Mouse (Mus musculus) layer of hippocampus, postnatal 36 days (tissue): ENCODE results near the gene Clasrp. TPM values are rescaled to one million over a fixed set of nuclear protein-coding genes. Genes with fewer than 3 reads are reported as not detected.

Experiments
- DNase-seq, 2 experiments: peaks; one replicate each; pipeline ENCODE4 v3.0.0; 2022
- total RNA-seq, 2 experiments: library from RNA; stranded (reverse); gene quantifications; 2 replicates each; pipeline ENCODE4 v1.2.3; 2021

The Clasrp gene
- 100 to 1,000 TPM in 1 of 2 experiments, 10 to 100 TPM in 1; 90.1 to 103 TPM for total RNA-seq

DNA sequence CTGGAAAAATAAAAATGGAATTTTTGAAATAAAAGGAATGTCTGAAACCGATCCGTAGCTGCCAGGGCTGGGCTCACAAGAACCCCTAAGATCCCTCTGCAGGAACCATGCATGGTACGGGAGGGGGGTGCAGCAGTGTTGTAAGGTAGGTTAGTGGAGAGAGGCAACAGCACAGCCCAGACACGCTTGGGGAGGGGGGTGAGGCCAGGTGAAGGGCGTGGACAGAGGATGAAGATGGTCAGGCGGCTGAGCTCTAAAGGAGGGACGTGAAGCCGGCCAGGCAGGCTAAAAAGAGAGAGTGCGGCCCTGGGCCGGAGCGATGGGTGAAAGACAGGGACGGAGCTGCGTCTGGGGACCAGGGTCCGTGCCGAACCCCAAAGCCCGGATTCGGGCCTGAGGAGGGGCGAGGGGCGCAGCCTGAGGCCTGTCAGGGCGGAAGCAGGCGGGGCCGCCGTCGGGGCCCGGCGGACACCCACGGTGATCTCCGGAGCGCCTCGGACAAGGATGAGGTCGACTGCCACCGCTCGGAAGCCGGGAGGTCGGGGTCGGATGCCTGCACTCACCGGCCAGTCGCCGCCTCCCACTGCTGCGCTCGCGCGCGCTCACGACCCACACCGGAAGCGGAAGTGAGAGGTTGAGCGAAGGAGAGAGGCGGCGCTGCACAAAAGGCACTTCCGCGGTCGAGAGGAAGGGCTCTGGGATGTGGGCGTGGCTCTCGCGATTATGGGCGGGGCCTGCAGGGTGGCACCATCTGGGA lies at the start of gene Clasrp:
Gene Clasrp, minus strand, starts transcription at position 638 of the 757 bp plus-strand sequence.
- peak; percentile 95 for DNase-seq

GRCm38 (mm10) chr7:19652614-19653013 lies 48.3 kb upstream of the Clasrp start:
- no peak for DNase-seq

DNA sequence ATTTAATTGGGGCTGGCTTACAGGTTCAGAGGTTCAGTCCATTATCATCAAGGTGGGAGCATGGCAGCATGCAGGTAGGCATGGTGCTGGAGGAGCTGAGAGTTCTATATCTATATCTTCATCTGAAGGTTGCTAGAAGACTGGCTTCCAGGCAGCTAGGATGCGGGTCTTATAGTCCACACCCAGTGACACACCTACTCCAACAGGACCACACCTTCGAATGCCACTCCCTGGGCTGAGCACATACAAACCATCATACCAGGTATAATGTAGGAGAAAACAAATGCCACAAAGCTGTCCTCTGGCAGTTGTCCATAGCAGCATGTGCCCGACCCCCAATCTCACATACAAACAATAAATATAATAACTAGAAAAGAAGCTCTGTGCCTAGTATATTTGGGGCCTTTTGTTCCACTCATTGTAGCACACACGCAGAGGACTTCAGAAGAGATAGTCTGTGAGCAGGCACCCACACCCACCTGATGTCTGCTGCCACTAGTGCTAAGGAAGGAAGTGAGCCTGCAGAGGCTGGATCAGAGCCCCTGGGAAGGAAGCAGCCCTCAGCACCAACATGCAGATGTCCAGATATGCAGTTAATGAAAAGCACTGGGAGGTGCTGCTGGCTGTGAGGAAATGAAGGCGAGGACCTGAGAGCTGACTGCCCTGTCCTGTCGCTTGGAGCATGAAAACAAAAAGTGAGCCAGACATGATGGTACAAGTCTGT lies 46.9 kb upstream of the Clasrp start:
- DNase-seq = no peak

DNA sequence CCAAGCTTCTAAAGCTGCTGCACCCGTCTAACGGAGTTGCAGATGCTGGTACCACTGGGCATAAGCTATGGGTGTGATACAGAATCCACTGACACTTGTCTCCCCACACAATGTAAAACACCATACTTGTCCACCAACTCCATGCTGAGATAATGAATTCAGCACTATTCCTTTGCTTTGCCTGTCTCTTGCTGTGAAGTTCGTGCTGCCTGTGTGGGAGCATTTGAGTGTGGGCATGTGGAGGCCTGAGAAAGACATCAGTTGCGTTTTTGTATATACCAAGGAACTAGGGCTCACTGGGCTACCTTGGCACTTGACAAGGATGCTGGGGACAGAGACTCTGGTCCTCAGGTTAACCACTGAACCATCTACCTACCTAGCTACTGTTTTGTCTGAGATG lies 36.9 kb upstream of the Clasrp start:
- DNase-seq = no peak

GRCm38 (mm10) chr7:19635074-19635827 lies 31.0 kb upstream of the Clasrp start:
- no peak for DNase-seq

- DNase-seq = no peak
These were observed 30.3 kb upstream of the Clasrp start for GRCm38 (mm10) chr7:19634591-19634990.

- DNase-seq = no peak
These were observed 29.6 kb upstream of the Clasrp start for GRCm38 (mm10) chr7:19633855-19634254.

DNA sequence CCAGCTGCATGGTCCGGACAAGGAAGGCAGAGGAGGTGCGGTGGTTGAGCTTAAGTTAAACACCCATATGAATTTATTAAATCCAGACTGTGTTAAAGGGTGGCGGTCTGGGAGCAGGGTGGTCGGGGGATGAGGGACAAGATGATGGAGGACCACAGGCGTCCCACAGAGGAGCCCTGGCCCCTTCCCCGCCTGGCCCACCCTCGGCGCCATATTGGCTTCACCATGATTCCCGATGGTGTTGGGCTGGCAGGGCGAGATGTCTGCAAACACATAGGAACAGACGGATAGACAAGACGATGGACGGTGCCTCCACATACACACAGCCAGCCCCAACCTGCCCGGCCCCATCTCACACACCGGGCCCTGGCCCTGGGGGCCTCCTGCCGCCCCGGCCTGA lies 28.9 kb upstream of the Clasrp start:
- DNase-seq = no peak

DNA sequence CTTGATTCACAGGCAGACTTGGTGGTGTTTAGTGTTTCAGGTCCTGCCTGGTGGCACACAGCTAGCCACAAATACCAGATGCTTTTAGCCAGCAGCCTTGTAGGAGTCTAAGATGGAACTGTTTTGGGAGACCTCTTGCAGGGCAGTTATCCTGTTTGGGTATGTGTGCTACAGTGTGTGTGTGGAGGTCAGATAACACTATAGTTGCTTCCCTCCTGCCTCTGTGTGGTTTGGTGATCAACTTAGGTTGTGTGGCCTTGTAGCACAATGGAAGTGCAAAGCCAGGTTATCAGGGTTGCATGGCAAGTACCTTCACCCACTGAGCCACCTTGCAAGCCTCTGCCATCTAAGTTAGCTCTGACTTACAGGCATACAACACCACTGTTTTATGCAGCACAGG lies 28.4 kb upstream of the Clasrp start:
- DNase-seq = no peak

- DNase-seq = no peak
These were observed 28.0 kb upstream of the Clasrp start for GRCm38 (mm10) chr7:19632275-19632674.

DNA sequence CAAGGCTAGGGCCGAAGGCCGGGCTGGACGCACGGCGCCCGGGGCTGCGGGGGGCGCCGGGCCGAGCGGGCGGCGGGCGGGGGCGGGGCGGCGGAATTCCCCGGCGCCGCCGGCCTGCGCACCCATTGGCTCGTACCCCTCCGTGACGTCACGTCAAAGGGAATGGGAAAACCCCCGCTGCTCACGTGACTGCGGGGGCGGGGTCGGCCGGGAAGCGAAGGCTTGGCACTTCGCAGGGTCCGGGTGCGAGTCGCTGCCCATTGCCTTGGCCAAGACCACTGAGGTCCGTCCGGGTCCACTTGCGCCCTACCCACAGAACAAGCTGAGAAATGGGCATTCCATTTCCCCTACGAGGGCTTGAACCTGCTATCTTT lies 25.1 kb upstream of the Clasrp start, which contains the start of gene Relb:
Gene Relb, minus strand, starts transcription at position 78 of the 374 bp plus-strand sequence.
- peak; percentile 83 to 84 for DNase-seq

GRCm38 (mm10) chr7:19628536-19629360 lies 24.5 kb upstream of the Clasrp start:
- peak; percentile 83 to 87 for DNase-seq

GRCm38 (mm10) chr7:19628192-19628535 lies 23.9 kb upstream of the Clasrp start:
- no peak for DNase-seq

- DNase-seq = no peak
These were observed 23.4 kb upstream of the Clasrp start for GRCm38 (mm10) chr7:19627721-19628120.

- DNase-seq = no peak
These were observed 19.1 kb upstream of the Clasrp start for GRCm38 (mm10) chr7:19623433-19623832.

GRCm38 (mm10) chr7:19622241-19622640 lies 18.0 kb upstream of the Clasrp start:
- DNase-seq = no peak

- peak; percentile 67 to 68 for DNase-seq
These were observed 16.5 kb upstream of the Clasrp start for GRCm38 (mm10) chr7:19620811-19621210.

DNA sequence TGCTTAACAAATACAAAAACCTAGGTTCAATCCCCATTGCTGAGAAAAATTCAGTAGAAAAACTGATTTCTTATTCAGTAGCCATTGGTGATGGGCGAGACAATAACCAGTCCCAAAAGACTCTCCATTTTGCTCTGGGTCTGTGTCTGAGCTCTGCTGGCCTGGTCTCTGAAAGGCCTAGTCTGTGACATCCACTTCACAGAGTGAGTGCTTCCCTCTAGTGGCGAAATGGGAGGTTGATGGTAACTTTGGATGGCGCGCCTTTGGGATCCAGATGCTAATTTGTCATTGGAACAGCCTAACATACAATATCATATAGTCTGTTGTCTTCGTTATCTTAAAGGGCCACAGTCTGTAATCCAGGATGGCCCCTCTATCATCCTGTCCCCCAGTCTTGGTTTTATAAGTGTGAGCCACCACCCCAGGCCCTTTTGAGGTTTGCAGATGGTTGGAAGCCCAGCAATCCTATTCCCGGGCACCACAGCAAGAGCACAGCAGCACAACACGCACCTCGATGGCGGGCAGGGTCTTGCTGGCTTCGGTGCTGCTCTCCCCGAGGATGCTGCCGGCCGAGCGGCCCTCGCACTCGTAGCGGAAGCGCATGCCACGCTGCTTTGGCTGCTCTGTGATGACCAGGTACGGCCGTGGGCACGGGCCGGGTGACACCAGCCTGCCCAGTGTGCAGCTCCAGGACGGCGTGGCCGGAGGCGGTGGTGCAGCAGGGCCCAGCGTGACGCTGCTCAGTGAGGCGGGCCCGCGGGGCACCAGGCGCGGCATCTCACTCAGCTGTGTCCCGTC lies 14.9 kb upstream of the Clasrp start:
- peak; percentile 54 to 67 for DNase-seq

DNA sequence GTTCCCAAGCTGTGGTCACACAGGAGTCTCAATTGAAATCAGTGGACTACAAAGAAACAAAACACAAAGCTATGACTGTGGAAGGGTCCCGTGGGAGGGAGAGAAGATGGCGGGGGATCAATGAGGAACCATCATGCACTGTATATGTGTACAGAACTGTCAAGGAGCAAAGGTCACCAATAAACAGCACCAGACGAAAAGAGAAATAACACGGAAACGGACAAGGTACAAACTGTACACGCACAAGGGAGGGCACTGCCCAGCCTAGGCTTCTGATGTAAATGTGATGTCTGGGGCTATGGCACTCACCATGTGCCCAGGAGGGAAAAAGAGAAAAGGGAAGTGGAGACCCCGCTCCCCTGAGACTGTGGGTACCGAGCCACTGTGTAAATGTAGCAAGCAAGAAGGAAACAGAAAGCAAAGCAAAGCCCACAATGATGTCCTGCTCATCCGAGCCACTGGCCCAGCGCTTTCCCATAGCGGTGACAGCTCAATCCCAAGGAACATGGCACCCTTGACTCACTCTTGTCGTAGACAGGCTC lies 10.8 kb upstream of the Clasrp start:
- DNase-seq = no peak

DNA sequence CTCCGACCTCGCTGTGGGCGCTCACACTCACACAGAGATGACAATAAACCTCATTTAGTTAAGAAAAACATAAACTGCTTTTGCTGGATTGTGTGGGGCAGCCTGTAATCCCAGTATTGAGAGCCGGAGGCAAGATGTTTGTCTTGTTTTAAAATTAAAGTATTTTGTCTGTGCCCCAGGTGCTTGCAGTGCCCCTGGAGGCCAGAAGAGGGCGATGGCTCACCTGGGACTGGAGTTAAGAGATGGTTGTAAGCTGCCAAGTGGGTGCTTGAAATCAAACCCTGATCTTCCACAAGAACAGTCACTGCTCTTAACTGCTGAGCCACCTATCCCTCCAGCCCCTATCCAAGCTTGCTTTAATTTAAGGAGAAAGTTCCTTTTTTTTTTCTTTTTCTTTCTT lies 6.7 kb upstream of the Clasrp start:
- DNase-seq = no peak
